Mouse (Mus musculus): ENCODE results near the gene Camk2g.

Camk2g gene

DNA sequence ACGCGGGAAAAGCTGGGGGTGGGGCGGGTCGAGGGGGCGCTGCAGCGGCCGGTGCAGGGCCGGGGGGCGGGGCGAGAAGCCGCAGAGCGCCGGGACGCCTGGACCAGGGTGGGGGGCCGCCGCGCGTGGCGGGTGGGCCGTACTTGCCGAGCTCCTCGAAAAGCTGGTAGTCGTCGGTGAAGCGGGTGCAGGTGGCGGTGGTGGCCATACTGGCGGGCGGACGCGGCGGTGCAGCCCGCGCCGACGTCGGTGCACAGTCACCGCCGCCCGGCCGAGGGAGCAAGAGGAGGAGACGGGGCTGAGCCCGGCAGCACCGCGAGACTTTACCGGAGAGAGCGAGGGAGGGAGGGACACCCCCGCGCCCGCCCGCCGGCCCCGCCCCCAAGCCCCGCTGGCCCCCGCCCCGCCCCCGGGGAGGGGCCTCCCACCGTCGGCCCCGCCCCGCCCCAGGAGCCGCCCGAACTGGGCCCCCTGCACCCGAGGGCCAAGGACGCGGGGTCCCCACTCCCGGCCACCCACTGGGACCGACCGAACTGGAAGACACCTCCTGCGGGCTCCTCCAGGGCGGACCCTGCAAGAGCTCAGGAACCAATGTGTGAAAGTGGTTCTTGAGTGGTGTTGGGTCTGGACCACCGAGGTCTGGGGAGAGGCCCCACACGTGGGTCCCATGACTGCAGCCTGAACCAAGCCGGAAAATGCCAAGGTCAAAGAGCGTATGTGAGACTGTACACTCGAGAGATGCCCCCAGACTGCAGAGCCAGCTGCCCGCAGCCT lies at the start of gene Camk2g:
Camk2g (minus strand) TSS at position 331 of the 774 bp plus-strand sequence.
- peak; percentile 73 for DNase-seq

- no peak for DNase-seq
These were observed 48.7 kb upstream of the Camk2g start for GRCm38 (mm10) chr14:20842629-20843028.

DNA sequence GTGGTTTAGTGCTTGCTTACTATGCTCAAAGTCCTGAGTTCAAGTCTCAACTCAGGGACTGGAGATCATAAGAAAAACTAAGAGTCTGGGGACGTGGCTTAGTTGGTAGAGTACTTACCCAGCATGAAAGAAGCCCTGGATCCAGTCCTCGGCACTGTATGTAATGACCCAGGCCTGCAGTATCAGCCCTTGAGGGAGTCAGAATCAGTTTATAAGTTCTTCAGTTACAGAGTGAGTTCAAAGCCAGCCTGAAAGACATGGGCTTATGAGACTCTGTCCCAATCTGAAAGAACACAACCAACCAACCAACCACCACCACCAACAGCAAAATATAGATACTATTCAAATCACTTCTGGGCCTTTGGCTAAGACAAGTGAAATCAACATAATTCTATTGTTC lies 47.6 kb upstream of the Camk2g start:
- DNase-seq: no peak

GRCm38 (mm10) chr14:20837681-20838080 lies 43.8 kb upstream of the Camk2g start:
- DNase-seq: no peak

GRCm38 (mm10) chr14:20836905-20837376 lies 43.1 kb upstream of the Camk2g start:
- no peak for DNase-seq

GRCm38 (mm10) chr14:20836171-20836904 lies 42.5 kb upstream of the Camk2g start, which contains the start of gene Plau:
Plau (plus strand) TSS chr14:20836660.
- peak; percentile 30 for DNase-seq

DNA sequence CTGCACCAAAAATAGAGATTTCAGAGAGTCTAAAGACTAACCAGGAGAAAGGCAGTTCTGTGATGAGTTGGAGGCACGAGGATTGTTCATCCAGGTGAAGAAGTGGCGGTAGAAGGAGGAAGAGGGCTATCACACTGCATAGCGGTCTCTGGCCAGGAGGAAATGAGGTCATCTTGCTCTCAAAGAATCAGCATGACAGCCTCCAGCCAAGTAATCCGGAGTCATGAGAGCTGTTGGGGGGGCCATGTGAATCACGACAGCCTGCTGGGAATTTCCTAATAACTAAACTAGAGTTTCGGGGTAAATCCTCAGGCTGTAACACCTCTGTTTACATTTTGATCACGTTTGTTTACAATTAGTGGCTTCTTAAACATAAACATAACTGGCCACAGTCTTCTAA lies 40.2 kb upstream of the Camk2g start:
- no peak for DNase-seq

DNA sequence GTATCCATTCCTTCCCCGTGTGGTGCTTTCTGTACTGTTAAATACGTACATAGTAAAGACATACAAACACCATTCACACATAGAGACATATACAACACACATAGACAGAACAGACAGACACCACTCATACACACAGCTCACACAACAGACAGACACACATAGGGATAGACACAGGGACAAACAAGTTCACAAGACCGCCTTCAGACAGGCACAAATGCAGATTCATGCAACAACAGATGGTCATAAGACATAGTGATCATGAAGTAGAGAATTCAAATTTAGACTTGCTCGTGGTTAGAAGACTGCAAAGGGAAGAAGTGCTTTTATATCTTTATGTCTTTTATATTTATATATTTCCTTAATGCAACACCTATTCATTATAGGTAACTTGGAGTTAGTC lies 39.6 kb upstream of the Camk2g start:
- no peak for DNase-seq

DNA sequence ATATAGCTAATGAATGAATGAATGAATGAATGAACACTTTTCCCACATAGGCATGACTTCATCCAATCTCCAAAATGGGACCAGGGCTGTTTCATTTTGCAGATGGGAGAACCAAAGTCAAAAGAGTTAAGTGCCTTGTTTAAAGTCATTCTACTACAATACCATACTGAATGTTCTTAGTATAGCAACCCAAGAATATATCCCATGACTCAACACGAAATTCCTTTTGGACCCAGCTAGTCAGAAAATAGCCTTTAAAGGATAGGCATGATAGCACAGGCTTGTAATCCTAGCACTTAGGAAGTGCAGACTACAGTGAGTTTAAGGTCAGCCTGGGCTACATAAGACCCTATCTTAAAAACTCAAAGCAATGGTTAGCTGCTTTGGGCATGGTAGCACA lies 38.0 kb upstream of the Camk2g start:
- no peak for DNase-seq

DNA sequence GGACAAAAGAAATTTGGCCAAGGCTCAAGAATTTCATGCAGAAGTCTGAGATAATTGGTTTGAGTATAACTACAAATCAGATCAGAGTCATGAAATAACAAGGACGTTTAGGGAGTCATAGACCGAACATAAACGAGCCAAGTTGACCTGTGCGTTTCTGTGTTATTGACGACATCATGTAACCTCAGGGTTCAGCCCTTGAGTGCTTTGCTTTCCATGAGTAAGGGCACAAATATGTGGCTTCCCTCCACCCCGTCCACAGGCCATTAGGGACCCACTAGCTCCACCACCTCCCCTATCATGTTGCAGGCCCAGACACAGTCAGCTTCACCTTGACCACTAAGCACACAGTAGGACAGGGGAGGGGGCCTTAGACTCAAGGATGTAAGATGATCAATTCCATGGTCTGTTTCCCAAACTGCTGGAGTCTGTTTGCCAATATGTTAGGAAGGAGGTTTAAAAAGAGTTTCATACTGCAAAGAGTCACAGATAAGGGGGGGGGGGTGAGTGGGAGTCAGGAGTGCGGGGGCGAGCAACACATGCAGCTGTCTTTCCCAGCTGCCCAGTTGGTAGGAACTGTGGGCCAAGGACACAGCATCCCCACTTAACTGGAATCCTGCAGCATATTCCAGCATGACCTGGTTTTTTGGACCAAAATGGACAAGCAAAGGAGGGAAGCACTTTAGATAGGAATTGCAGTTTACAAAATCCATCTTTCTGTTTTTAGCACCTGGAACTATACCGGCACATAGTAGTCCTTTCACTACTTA lies 37.4 kb upstream of the Camk2g start:
- no peak for DNase-seq

- DNase-seq: no peak
These were observed 35.9 kb upstream of the Camk2g start for GRCm38 (mm10) chr14:20829523-20830366.

DNA sequence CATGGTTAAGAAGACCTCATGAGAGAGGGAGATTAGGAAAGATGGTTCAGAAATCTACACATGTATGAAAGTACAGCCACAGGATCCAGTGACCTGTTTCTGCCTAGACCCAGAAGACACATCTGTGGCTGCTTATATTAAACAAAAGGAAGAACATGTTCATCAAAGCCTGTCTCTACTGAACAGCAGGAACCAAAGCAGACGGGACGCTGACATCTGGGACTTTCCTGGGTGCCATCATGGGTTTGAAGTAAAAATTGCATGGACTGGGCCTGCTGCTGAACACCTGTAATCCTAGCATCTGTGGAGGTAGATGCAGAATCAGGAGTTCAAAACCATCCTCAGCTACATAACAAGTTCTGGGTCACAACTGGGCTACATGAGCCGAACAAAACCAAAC lies 34.6 kb upstream of the Camk2g start:
- DNase-seq: no peak

DNA sequence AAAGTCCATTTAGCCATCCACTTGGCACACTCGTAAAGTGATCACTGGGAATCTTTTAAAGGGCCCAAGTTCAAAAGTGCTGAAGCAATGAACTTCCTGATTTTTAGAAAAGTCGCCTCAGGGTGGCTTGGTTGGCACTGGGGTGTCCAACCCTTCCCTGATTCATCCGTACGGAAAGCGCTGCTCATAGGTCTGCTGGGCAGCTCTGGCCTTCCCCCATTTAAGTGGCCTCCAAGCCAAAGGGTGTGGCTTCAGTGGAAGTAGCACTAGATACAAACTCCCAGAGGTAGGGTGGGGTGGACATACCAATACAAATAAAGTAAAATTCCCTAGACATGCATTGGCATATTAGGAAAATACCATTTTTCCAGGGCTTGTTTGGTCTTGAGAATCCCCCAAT lies 33.6 kb upstream of the Camk2g start:
- DNase-seq: no peak

DNA sequence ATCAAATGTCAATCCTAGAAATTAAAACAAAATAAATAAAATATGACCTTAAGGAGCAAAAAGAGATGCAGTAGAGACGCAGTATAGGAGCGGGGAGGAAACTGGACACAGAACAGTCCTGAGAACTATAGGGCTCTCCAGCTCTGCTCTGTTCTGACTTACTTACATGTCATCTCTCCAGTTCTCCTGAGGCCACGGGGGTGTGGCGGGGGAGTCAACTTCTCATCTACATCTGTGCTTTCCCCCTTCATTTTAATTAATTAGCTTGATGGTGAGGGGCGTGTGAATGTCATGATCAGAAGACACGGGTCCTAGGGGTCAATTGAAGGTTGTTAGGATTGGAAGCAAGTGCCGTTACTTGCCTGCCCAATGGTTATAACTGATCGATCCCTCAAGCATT lies 33.2 kb upstream of the Camk2g start:
- no peak for DNase-seq

- DNase-seq: no peak
These were observed 31.6 kb upstream of the Camk2g start for GRCm38 (mm10) chr14:20825516-20825915.

DNA sequence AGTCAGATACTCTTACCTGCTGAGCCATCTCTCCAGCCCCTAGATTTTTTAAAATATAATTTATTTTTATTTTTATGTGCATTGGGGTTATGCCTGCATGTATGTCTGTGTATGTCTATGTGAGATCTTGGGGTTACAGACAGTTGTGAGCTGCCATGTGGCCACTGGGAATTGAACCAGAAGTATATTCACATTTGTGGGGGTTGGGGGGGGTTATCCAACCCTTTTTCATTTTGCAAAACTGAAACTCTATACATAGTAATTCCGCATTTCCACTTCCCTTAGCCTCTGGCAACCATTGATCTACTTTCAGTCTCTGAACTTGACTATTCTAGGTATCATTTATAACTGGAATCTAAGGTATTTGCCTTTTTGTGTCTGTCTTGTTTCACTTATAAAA lies 30.6 kb upstream of the Camk2g start:
- DNase-seq: no peak

DNA sequence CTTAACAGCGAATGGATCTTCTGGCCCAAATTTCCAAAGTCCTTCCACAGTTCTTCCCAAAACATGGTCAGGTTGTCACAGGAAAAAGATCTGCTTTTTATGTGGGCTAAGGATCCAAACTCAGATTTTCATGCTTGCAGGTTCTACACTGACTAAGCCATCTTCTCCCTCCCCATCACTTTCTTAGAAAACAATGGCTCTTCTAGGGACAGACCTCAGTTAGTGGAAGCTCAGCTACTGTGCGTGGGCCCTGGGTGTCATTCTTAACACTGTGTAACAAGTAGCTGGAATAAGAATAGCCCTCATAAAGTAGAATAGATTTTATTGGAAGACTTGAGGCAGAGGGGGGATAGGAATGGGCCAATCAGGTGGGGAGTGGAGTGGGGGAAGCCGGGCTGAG lies 21.6 kb upstream of the Camk2g start:
- DNase-seq: no peak

- no peak for DNase-seq
These were observed 18.0 kb upstream of the Camk2g start for GRCm38 (mm10) chr14:20811779-20812406.

DNA sequence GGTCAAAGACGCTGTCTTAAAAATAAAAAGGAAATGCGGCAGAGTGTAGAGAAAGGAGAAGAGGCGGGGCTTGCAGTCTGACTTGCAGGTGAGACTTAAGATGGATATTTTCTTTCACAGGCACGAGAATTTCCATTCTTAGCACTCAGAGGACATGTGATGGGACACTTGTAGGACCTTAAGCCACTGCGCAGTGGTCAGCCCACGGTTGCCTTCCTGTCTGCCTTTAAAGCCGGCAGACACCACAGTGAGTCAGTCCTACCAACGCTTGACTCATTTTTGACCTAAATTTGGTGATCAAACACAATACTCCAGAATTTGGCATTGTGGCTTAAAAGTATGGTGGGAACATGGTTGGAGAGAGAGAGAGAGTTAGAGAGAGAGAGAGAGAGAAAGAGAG lies 17.3 kb upstream of the Camk2g start:
- no peak for DNase-seq

DNA sequence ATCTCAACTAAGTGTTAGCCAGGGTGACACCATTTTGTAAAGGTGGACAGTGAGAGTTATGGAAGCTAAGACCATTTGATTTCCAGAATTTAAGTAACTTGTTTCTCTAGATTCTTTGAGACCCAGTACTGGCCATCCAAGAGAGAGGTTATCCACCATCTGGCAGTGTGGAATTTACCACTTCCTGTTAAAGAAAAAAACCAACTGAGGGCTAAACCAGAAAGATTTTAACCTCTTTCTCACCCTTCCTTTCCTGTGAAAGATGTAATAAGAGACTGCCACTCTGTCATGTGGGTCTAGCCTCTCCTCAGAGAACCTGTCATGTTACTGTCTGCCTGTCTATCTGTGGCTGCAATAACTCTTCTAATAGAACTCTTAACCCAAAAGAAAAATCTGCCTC lies 15.9 kb upstream of the Camk2g start:
- DNase-seq: no peak

- no peak for DNase-seq
These were observed 15.5 kb upstream of the Camk2g start for GRCm38 (mm10) chr14:20809349-20809748.

Data from cerebellum, adult 8-10 months (tissue).